Mouse (Mus musculus): Measurements from ENCODE around the gene Ndufab1.
"Not testable (repeated sequence)": the region's sequence is repeated elsewhere in the genome, so short reads cannot be mapped to it uniquely, and the experiment has no call there.

DNA sequence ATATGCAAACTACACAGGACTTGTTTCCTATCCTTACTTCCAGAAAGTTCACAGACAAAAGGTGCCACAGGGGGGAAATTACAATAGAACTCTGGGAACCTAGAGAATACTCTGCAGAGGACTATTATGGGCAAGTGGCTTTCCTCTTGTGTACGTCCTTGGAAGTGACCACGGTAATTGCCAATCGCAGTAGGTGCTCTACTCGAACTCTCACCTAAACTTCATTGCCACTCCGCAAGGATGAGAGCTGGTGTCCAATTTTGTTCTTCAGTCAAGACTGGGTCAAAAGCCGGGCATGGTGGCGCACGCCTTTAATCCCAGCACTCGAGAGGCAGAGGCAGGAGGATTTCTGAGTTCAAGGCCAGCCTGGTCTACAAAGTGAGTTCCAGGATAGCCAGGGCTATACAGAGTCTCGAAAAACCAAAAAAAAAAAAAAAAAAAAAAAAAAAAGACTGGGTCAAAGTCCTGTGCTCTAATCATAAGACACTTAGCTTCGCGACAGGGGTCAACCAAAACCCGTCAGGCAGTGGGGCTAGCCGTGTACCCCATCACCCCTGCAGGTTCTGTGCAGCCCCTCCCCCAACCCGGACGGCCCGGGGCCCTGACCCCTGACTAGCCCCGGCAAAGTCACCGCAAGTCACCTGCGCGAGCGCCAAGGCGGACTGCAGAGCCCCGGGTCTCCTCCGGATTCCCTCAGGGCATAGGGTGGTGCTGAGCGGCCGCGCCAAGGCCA lies 506 bp downstream of the Ndufab1 start:
- TF ChIP-seq CTCF (IDR thresholded peaks at IDR 0.05 in 2 of 3, conservative IDR thresholded peaks at IDR 0.05 in 1 of 3; ENCODE audit: control insufficient read depth in 1 of 3, insufficient read depth in 1 of 3, low read depth in 2 of 3, low read length in 3 of 3, poor library complexity in 1 of 3, severe bottlenecking in 1 of 3); EP300 (IDR thresholded peaks at IDR 0.05; ENCODE audit: low read depth in 1 of 2, low read length in 2 of 2); E2F4 (IDR thresholded peaks at IDR 0.05; ENCODE audit: borderline replicate concordance, low read depth, low read length); GATA1 (IDR thresholded peaks at IDR 0.05; ENCODE audit: low read depth, low read length); POLR2A (IDR thresholded peaks at IDR 0.05; ENCODE audit: control insufficient read depth in 1 of 2, insufficient read depth in 1 of 2, low read depth in 1 of 2, low read length in 2 of 2, poor library complexity in 1 of 2); GABPA (IDR thresholded peaks at IDR 0.05; ENCODE audit: low read depth, low read length); MEF2A (IDR thresholded peaks at IDR 0.05; ENCODE audit: extremely low read depth, insufficient replicate concordance, low read depth, low read length, poor library complexity, severe bottlenecking); USF1 (IDR thresholded peaks at IDR 0.05; ENCODE audit: low read depth, low read length); ZMIZ1 (IDR thresholded peaks at IDR 0.05; ENCODE audit: low read depth, low read length); SIN3A (IDR thresholded peaks at IDR 0.05; ENCODE audit: low read length); MAFK (IDR thresholded peaks at IDR 0.05; ENCODE audit: borderline replicate concordance, low read depth, low read length); MXI1 (IDR thresholded peaks at IDR 0.05; ENCODE audit: low read depth, low read length): not testable (repeated sequence)
- peak; percentile 57; the same call in 1 of the 2 replicates for TF ChIP-seq POLR2AphosphoS2 (IDR thresholded peaks at IDR 0.05; ENCODE audit: low read length)
